Mouse (Mus musculus) heart, embryonic 15.5 days (tissue): ENCODE data around the gene Tmem230. TPM values are rescaled to one million over a fixed set of nuclear protein-coding genes. Genes with fewer than 3 reads are reported as not detected.

Source experiments
- polyA plus RNA-seq: library from polyadenylated mRNA; unstranded; fragments of >200 nt; fragmentation: Nextera tagmentation; extraction: Ambion mirVana; gene quantifications from 2 replicates; pipeline ENCODE4 v1.2.1, GENCODE M21; 2015

The Tmem230 gene
- polyA plus RNA-seq, 1 experiment from 2014 or later: 40.2 TPM

Other genes with a start within 250 kb of the Tmem230 start
- gene Rassf2, start 217.5 kb downstream of the Tmem230 start, polyA plus RNA-seq: 9.2 and 13.9 TPM in 2 replicates
- 7.8 and 11.1 TPM in 2 replicates for gene Slc23a2, start 102.7 kb downstream of the Tmem230 start, polyA plus RNA-seq
- gene Pcna, start 5.5 kb upstream of the Tmem230 start, polyA plus RNA-seq: 138 and 157 TPM in 2 replicates
- 20.8 and 26.9 TPM in 2 replicates for gene Cds2, start 15.3 kb upstream of the Tmem230 start, polyA plus RNA-seq
- 0.63 and 1.2 TPM in 2 replicates for gene Prokr2, start 137.6 kb upstream of the Tmem230 start, polyA plus RNA-seq